Mouse (Mus musculus) G1E (cell line): Measurements from ENCODE around the gene Stap2. TPM values are rescaled to one million over a fixed set of nuclear protein-coding genes. Genes with fewer than 3 reads are reported as not detected.
A peak's percentile ranks its signal among the peaks of the same experiment; 100 is the strongest.

Experiments
- ATAC-seq: 2 replicates; pipeline ENCODE4 v1.8.0; 2016; ENCODE audit warnings: mild to moderate bottlenecking; ENCODE audit not compliant: insufficient number of reproducible peaks, poor library complexity, low FRiP score, severe bottlenecking; ENCODE audit errors: extremely low read depth
- DNase-seq: peaks from one replicate; pipeline ENCODE4 v3.0.0; 2012; ENCODE audit warnings: low spot score
- H3K27me3 ChIP-seq: 2 replicates; pipeline ENCODE4 v1.6.1; 2012; ENCODE audit warnings: mild to moderate bottlenecking, low read length, inconsistent platforms; ENCODE audit not compliant: insufficient read depth
- H3K36me3 ChIP-seq: replicated peaks from 2 replicates; pipeline ENCODE3; 2012; ENCODE audit warnings: mild to moderate bottlenecking, inconsistent platforms
- H3K4me1 ChIP-seq: 2 replicates; pipeline ENCODE4 v1.6.1; 2012; ENCODE audit warnings: low read depth, low read length, inconsistent platforms, mixed read lengths; ENCODE audit not compliant: insufficient read depth
- H3K4me3 ChIP-seq: 2 replicates; pipeline ENCODE4 v1.5.1; 2012; ENCODE audit warnings: low read depth, mild to moderate bottlenecking, inconsistent platforms, low read length, moderate library complexity, mixed read lengths
- H3K9me3 ChIP-seq: replicated peaks from 2 replicates; pipeline ENCODE4 v1.6.1; 2012; ENCODE audit warnings: inconsistent platforms
- CTCF ChIP-seq: IDR thresholded peaks from 2 replicates; pipeline ENCODE4 v1.5.1; 2012; ENCODE audit warnings: low read depth, low read length, inconsistent platforms, mixed read lengths
- GATA1 ChIP-seq: IDR thresholded peaks from 2 replicates; pipeline ENCODE4 v1.6.1; 2012; ENCODE audit warnings: borderline replicate concordance, low read length, inconsistent platforms, mixed read lengths
- GATA2 ChIP-seq: IDR thresholded peaks from 2 replicates; pipeline ENCODE4 v1.6.1; 2012; ENCODE audit warnings: low read depth, low read length, inconsistent platforms, borderline replicate concordance
- POLR2AphosphoS5 ChIP-seq: IDR thresholded peaks from 2 replicates; pipeline ENCODE4 v1.6.1; 2012; ENCODE audit warnings: low read depth, low read length, inconsistent platforms; ENCODE audit not compliant: insufficient replicate concordance
- TAL1 ChIP-seq: conservative IDR thresholded peaks from 2 replicates; pipeline ENCODE4 v1.6.1; 2012; ENCODE audit warnings: low read depth, low read length, inconsistent platforms, mixed read lengths
- polyA plus RNA-seq: library from polyadenylated mRNA; stranded (reverse); fragments of >175 nt; gene quantifications from 2 replicates; pipeline ENCODE4 v1.2.3, GENCODE M21; 2012
- total RNA-seq, 2 experiments: library from RNA; stranded (forward) in 1 of 2; stranded (reverse) in 1 of 2; fragments of 200-1000 nt in 1 of 2; fragments of >200 nt in 1 of 2; fragmentation: Nextera tagmentation in 1 of 2; gene quantifications; 2 replicates each; pipeline ENCODE4 v1.2.3; 2014 to 2017

The Stap2 gene
- total and polyA plus RNA-seq, 3 experiments: 0.27 TPM; not detected in 2

- Histone ChIP-seq H3K4me1 (peaks cover 61% of the 10 kb centered on the region), H3K27me3 (no peaks in the 10 kb centered on the region), H3K9me3 (no peaks in the 10 kb centered on the region), H3K4me3 (no peak overlapping the region), H3K36me3 (peaks cover 99% of the 10 kb centered on the region)
- DNase-seq (no peak), ATAC-seq (no peak)
- no peak for TF ChIP-seq POLR2AphosphoS5
- no peak for TF ChIP-seq GATA2
- no peak for TF ChIP-seq TAL1
- no peak for TF ChIP-seq GATA1
- TF ChIP-seq CTCF: no peak
Measured at GRCm38 (mm10) chr17:56021161-56021910, 16.0 kb upstream of the Stap2 start.

- H3K27me3 ChIP-seq: no peaks in the 10 kb centered on the region
- no peak for TF ChIP-seq TAL1
- no peak for TF ChIP-seq POLR2AphosphoS5
- no peak for TF ChIP-seq GATA2
- TF ChIP-seq GATA1: no peak
- no peak for TF ChIP-seq CTCF
- H3K36me3 ChIP-seq: peaks cover 99% of the 10 kb centered on the region
- peaks cover 56% of the 10 kb centered on the region for H3K4me1 ChIP-seq
- no peak overlapping the region for H3K4me3 ChIP-seq
- ATAC-seq (no peak), DNase-seq (no peak)
- H3K9me3 ChIP-seq: no peaks in the 10 kb centered on the region
Measured at GRCm38 (mm10) chr17:56020400-56021084, 15.2 kb upstream of the Stap2 start.

- ATAC-seq: peak; percentile 43; the same call in 1 of the 2 replicates
- Histone ChIP-seq H3K27me3 (no peaks in the 10 kb centered on the region), H3K36me3 (peaks cover 94% of the 10 kb centered on the region), H3K4me1 (peaks cover 38% of the 10 kb centered on the region), H3K9me3 (no peaks in the 10 kb centered on the region), H3K4me3 (no peak overlapping the region)
- DNase-seq: no peak
- 0 out of 2 replicates have a peak, but pooled peaks have one; percentile 8 for TF ChIP-seq CTCF
- TF ChIP-seq GATA1: no peak
Measured at GRCm38 (mm10) chr17:56018347-56019131, 13.2 kb upstream of the Stap2 start.

GRCm38 (mm10) chr17:56017848-56018247, 12.5 kb upstream of the Stap2 start:
- H3K27me3 ChIP-seq: no peaks in the 10 kb centered on the region
- no peak for ATAC-seq
- DNase-seq: no peak
- H3K36me3 ChIP-seq: peaks cover 92% of the 10 kb centered on the region
- peaks cover 32% of the 10 kb centered on the region for H3K4me1 ChIP-seq
- H3K9me3 ChIP-seq: no peaks in the 10 kb centered on the region
- no peak for TF ChIP-seq GATA1
- TF ChIP-seq TAL1: no peak
- TF ChIP-seq CTCF: no peak
- TF ChIP-seq POLR2AphosphoS5: no peak
- TF ChIP-seq GATA2: no peak
- H3K4me3 ChIP-seq: no peak overlapping the region

DNA sequence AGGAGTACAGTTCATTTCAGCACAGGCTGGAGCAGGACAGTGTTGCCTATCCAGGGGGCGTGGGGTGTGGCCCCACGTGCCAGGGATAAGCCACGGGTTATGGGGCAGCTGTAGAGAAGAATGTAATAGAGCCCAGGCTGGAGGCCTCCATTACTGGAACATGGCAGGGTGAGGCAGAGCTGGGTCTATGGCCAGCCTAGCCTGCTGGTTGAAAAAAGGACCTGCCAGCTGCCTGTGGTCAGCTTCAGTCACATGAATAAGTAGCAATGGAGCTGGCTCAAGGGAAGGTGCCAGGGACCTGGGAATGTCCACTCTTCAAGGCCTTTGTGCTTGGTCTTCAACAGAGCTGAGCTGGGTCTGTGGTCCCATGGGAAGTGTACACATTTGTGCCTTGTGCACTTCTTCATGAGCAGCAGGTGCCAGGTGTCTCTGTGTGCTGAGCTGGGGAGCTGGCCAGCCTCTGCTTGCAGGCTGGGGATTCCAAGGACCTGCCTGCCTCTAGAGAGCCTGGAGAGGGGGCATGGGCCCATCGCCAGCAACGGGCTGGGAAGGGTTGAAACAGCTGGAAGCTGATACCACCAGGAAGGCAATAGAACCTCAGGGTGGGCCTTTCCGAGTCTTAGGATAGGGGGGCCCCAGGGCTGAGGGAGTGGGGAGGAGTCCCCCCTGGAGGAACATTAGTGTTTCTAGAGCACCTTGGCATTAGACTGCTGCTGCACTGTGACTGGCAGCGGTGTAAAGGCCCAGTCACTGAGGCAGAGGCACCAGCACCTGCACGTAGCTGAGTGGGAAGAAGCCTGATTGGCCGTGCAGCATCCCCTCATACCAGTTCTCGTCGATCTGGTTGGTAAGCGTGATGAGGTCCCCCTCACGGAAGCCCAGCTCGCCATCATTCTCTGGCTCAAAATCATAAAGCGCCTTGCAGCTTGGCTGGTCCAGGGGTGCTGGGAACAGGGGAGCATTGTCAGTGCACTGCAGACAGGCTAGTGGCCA, 11.7 kb upstream of the Stap2 start:
- Histone ChIP-seq H3K9me3 (no peaks in the 10 kb centered on the region), H3K27me3 (no peaks in the 10 kb centered on the region), H3K4me3 (no peak overlapping the region), H3K4me1 (peaks cover 29% of the 10 kb centered on the region), H3K36me3 (peaks cover 89% of the 10 kb centered on the region)
- ATAC-seq (no peak), DNase-seq (no peak)
- TF ChIP-seq GATA2 (no peak), GATA1 (no peak), CTCF (no peak), TAL1 (no peak), POLR2AphosphoS5 (no peak)
